ENCODE assay signal across 21 mouse cellular contexts in the genomic region with DNA sequence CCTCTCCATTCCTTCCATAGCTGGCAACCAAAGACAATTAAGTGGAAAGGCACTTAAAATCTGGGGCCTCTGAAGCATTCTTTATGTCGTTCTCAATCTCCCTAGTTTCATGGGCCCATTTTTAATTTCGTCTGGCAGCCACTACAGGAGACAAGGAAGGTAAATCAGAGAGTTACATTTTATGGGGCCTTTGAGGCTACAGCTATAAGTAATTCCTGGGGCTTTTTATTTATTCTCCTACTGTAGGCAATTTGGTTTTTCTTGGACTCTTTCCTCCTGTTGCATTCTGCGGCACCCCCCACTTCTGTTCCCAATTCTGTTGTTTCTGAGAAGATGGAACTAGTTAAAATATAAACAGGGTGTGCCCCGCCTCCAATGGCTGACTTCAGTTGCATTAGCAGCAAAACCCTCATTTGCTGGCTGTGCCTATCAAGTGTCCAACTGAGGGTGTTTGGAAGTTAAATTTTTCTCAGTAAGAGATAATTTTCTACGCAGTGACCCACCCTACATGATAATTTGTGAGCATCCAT.
"Had no signal": no experiment of that assay in that cellular context is flagged by ENCODE, and none has a peak within 500 bp of the region (broad histone marks: within the 10 kb centered on the region; RNA-seq: fewer than 3 reads in every experiment).

No protein-coding gene starts in this region.

- ATAC-seq: intestine, postnatal 0 days; liver, embryonic 12.5 days; midbrain, embryonic 13.5 days; midbrain, embryonic 16.5 days had no signal

- H3K36me3 ChIP-seq: liver, embryonic 12.5 days; liver, embryonic 15.5 days; lung, embryonic 15.5 days; midbrain, embryonic 10.5 days; midbrain, embryonic 13.5 days had no signal

- H3K27ac ChIP-seq: liver, embryonic 12.5 days; liver, embryonic 15.5 days; lung, embryonic 15.5 days; midbrain, embryonic 10.5 days; midbrain, embryonic 13.5 days; stomach, postnatal 0 days had no signal

- H3K27me3 ChIP-seq: liver, embryonic 12.5 days; liver, embryonic 15.5 days; lung, embryonic 15.5 days; megakaryocyte, embryonic 14.5 days; midbrain, embryonic 13.5 days had no signal

- H3K4me3 ChIP-seq: liver, embryonic 12.5 days; liver, embryonic 15.5 days; lung, embryonic 15.5 days; megakaryocyte, embryonic 14.5 days; midbrain, embryonic 10.5 days; midbrain, embryonic 13.5 days; myocyte had no signal

- H3K9me3 ChIP-seq: liver, embryonic 12.5 days; liver, embryonic 15.5 days; lung, embryonic 15.5 days; midbrain, embryonic 10.5 days; midbrain, embryonic 13.5 days had no signal

- DNase-seq: kidney, adult 9 months; layer of hippocampus, postnatal 36 days; liver; lung, adult 18-20 months; lung, postnatal 10 days; lung, postnatal 36 days; retina, postnatal 1 day; right cerebral cortex, postnatal 4 days; thymus, adult 2 months; thymus, postnatal 14 days; thymus, postnatal 4 days had no signal

- H3K9ac ChIP-seq: liver, embryonic 12.5 days; liver, embryonic 15.5 days; lung, embryonic 15.5 days; midbrain, embryonic 13.5 days had no signal

- H3K4me2 ChIP-seq: liver, embryonic 12.5 days; liver, embryonic 15.5 days; lung, embryonic 15.5 days; midbrain, embryonic 13.5 days had no signal

- H3K4me1 ChIP-seq: liver, embryonic 12.5 days; liver, embryonic 15.5 days; lung, embryonic 15.5 days; megakaryocyte, embryonic 14.5 days; midbrain, embryonic 10.5 days; midbrain, embryonic 13.5 days had no signal
